Mouse (Mus musculus) adrenal gland (tissue): ENCODE results near the gene Map3k14.

Experiments used
- intact Hi-C: fragments of 180-260 bp; cut with DNase I; formaldehyde crosslinking; loops from one replicate; pipeline ENCODE4 v1.15.1; 2025

The Map3k14 gene

DNA sequence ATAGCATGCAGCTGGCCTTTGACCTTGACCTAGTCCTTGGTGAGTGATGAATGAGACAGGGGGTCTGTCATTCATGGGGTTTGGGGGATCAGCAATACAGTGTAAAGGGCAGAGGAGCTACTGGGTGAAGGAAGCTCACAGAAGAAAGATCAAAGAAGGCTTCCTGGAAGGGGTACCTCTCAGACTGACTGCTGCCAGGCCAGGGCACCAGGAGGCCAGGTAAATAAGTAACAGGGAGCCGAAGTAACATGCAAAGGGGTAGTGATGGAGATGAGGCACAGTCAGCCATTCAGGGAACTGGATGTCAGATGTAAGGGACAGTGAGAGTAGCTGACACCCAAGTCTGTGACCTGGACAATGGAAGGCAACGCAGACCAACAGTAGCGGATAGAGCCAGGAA lies 5.6 kb upstream of the Map3k14 start:
- intact Hi-C loops, result loop anchor here (5.0 kb wide), 1 partner anchor 41 kb away; no protein-coding TSS in a partner anchor

- intact Hi-C loops, result loop anchor here (5.0 kb wide), 1 partner anchor 40 kb away; no protein-coding TSS in a partner anchor
Observed at GRCm38 (mm10) chr11:103271979-103272378, 4.7 kb upstream of the Map3k14 start.

DNA sequence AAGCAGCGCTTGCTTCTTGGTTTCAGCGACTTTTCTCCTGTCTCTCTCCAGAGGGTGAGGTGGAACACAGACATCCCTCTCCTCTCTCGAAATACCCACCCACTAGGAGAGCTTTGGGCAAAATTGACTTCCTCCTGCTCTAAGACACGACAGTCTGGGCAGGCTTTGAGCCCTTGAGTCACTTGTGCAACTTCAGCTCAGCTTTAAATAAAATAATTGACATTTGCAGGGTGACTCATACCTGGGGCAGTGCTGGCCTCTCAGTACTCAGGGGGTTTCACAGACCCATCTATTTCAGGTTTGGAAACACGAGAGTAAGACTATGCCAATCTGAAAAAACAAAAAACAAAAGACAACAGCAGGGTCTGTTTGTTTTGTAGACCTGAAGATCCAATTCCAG lies 2.2 kb upstream of the Map3k14 start:
- intact Hi-C loops, result no loop called here

DNA sequence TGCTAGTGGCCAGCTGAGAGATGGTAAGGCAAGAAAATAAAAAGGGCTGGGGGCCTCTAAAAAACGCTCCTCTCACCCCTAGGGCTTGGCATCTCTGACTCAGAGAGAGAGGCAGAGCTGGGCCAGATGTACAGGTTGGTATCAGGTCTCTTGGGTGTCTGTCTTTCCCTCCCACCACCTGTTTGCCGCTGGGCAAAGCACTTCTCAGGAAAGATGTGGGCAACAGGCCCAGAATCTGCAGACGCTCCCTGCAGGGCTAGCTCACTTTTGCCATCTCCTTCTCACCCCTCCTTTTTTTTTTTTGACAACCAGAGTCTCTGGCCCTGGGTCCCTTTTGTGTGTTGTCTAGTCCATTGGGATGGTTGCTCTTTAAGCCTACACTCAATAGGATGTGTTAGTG lies 1.6 kb upstream of the Map3k14 start:
- intact Hi-C loops, result no loop called here

- intact Hi-C loops, result no loop called here
Observed at GRCm38 (mm10) chr11:103268350-103268749, 1.1 kb upstream of the Map3k14 start.

DNA sequence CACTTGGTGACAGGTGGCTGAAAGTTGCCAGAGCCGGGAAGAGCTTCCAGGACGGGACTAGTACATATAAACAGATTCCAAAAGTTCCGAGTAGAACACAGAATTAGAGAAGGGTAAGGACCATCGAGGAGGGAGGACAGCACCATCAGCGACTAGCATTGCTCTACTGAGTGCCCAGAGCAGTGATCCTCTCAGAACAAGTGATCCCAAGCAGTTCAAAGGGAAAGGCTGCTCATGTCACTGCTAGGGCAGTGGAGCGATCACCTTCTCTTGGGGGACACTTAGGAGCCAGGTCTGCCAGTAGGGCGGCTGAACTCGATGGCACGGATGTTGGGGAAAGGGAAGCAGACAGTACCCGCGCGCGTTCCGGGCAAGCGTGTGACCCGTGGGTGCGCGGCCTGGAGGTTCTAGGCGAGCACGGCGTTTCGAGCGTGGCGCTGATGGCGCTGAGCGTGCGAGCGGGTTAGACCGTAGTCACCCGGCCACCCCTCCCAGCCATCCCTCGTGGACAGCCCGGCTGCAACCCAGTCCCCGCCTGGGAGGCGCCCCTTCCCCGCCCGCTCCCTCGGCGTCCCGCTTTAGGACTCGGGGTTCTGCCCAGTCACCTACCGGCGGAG lies 435 bp downstream of the Map3k14 start:
- intact Hi-C loops, result no loop called here

- intact Hi-C loops, result no loop called here
Observed at GRCm38 (mm10) chr11:103265856-103266255, 1.4 kb downstream of the Map3k14 start.

GRCm38 (mm10) chr11:103265211-103265610 lies 2.1 kb downstream of the Map3k14 start:
- intact Hi-C loops, result no loop called here

- intact Hi-C loops, result no loop called here
Observed at GRCm38 (mm10) chr11:103264427-103265005, 2.8 kb downstream of the Map3k14 start.

- intact Hi-C loops, result no loop called here
Observed at GRCm38 (mm10) chr11:103263551-103263950, 3.7 kb downstream of the Map3k14 start.

DNA sequence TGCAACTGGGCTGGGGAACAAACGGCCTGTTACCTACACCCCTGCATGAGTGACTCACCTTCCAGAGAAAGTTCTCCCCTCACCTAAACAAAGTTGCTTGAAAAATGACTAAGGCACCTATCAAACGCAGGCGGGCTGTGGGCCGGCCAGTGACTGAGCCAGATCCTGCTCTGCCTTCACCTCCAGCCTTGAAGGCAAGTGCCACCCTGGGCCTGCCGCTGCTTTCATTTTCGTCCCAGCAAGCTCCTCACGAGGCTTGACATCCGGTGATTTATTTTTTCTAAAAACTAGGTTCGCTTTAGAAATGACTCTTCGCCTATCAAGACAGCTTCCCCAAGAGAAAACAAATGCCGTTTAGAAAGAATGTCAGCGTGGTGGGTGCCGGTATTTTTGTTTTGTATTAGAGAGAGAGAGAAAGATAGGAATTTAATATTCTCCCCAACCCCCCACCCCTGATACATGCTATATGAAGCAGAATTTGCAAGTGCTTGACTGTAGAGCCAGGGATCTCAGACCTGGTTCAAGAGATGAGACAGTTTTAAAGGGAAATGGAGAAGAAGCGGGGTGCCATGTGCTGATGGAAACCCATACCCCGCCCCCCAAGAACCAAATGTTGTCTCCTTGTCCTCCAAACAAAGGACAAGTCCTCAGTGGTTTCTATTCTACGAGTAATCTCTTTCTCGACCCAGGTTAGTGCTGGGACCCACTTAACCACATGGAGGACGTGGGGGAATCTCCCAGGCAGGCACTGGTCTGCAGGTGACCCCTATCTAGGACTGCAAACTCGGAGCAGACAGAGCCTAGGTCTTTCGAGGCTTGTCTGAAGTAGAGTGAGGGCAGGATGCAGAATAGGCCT lies 4.6 kb downstream of the Map3k14 start:
- intact Hi-C loops, result no loop called here

GRCm38 (mm10) chr11:103261671-103262411 lies 5.4 kb downstream of the Map3k14 start:
- intact Hi-C loops, result no loop called here

- intact Hi-C loops, result no loop called here
Observed at GRCm38 (mm10) chr11:103260515-103261192, 6.6 kb downstream of the Map3k14 start.

DNA sequence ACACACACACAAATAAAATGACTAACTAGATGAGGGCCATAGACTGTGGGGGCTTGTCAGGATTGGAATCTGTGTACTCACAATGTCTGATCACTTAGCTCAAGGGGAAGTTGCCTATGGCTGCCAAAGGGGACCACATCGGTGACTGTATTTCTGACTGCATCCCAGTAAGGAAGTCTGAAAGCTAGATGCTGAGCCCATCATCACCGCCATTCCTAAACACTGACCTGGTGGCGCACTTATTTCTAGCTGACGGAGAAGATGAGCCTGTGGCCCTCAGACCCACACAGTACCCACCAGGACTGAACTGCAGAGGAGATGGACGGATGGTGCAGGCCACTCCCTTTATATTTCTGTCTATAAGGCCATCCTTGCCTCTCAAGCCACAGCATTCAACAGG lies 7.2 kb downstream of the Map3k14 start:
- intact Hi-C loops, result no loop called here

DNA sequence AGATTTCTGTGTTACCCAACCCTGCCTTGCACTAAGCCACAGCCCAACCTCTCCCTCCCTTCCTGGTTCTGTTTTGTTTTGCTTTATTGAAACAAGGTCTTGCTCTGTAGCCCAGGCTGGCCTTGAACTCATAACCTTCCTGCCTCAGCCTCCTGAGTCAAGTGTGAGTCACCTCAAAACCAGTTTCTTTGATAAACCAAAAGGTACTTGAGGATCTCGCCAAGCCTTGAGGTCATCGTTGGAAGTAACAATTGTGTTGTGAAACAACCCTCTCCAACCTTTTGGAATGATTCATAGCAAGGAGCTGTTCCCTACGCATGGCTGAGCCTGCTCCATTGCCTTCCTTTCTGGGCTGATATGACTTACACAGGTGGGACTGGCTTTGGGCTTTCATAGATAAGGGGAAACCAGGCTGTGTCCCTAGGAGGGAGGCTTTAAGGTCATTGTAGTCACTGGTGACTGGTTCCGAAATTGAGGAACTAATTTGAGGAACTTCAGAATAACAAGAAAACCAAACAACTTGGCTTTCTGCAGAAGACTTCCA lies 9.3 kb downstream of the Map3k14 start:
- intact Hi-C loops, result no loop called here

GRCm38 (mm10) chr11:103253605-103254004 lies 13.7 kb downstream of the Map3k14 start:
- intact Hi-C loops, result no loop called here

DNA sequence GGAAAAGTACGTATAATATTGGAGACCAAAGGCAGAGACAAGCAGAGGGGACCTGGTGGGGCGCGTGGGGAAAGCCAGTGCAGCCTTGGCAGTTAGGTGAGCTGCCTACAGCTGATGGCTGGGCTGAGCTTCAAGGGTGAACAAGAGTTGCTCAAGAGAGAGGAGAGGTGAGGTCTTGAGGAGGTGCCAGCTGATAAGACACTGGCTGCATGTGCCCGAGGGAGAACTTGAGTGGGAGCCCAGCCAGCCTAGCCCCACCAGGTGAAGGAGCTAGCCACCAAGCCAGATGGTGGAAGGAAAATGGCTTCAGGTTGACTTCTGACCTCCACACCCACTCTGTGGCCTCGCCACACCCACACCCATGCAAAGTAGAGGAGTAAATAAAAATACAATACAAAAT lies 14.9 kb downstream of the Map3k14 start:
- intact Hi-C loops, result no loop called here

DNA sequence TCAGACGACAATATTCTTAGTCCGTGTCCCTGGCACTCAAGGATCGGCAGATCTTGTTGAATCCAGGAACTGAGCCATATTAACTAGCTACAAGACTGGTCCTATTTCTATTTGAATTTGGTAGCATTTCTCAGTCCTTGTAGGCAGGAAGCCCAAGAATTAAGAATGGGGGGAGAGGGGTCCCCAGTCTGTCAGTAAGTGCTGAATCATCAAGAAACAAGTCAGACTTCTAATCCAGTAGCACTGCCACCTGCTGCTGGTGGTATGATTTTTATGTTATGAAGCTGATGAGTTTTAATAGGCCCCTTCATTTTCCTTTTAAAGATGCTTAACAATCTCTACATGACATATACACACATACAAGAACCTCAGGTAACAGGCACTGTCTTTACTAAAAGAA lies 16.9 kb downstream of the Map3k14 start:
- intact Hi-C loops, result no loop called here

GRCm38 (mm10) chr11:103249509-103249908 lies 17.8 kb downstream of the Map3k14 start:
- intact Hi-C loops, result no loop called here

DNA sequence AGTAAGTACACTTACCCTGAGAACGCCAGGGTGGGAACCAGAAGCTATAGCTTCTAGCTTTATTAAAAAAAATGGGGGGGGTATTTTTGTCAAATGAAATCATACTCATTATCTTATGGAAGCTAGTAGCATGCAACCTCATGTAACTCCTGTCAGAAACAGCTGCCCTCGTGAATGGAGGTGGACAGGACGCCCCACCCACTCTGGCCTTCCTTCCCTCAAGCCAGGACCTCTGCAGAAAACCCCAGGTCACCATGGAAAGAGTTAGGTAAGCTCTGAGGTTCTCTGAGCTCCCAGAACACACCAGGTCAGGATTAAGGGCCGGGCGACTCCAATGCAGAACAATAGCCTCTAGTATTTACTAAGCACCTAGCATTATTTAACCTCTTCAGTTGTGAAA lies 18.4 kb downstream of the Map3k14 start:
- intact Hi-C loops, result no loop called here
